Mouse (Mus musculus): ENCODE measurements at regions not wholly inside any gene's neighbourhood (a gene's known extent, or its start where the extent isn't known, plus 50 kb on each side); places are given as distances from the start of the nearest gene placed in this dataset.

GRCm38 (mm10) chr10:126734661-126735060 lies 166.5 kb downstream of the Atp23 start:
- no peak for DNase-seq

- no peak for DNase-seq
Observed at GRCm38 (mm10) chr10:126727840-126728239, 173.3 kb downstream of the Atp23 start.

DNA sequence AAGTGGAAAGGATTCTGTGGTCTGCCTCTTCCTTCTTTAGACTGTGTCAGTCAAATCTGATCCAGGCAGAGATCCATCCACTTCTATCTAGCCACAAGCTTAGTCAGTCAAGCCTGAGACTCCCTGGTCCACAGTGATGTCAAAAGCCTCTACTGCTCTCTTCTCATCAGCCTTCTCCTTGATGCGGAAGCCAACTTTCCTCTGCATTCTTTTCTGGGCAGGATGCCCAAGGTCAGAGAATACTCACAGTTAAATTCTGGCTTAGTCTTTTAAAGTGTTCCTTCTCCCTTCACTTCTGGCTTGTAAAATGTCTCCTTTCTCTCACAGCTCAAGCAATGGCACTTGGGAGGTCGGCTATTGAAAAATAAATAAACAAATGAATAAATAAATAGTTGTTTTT lies 183.2 kb downstream of the Atp23 start:
- no peak for DNase-seq

- no peak for DNase-seq
Observed at GRCm38 (mm10) chr10:126711758-126712157, 189.4 kb downstream of the Atp23 start.

- no peak for DNase-seq
Observed at GRCm38 (mm10) chr10:126709219-126709917, 191.8 kb downstream of the Atp23 start.

GRCm38 (mm10) chr10:126708730-126709129 lies 192.4 kb downstream of the Atp23 start:
- DNase-seq, result no peak

- no peak for DNase-seq
Observed at GRCm38 (mm10) chr10:126708215-126708614, 192.9 kb downstream of the Atp23 start.

GRCm38 (mm10) chr10:126697086-126697485 lies 204.1 kb downstream of the Atp23 start:
- DNase-seq, result no peak

- DNase-seq, result no peak
Observed at GRCm38 (mm10) chr10:126690914-126691673, 210.1 kb downstream of the Atp23 start.

DNA sequence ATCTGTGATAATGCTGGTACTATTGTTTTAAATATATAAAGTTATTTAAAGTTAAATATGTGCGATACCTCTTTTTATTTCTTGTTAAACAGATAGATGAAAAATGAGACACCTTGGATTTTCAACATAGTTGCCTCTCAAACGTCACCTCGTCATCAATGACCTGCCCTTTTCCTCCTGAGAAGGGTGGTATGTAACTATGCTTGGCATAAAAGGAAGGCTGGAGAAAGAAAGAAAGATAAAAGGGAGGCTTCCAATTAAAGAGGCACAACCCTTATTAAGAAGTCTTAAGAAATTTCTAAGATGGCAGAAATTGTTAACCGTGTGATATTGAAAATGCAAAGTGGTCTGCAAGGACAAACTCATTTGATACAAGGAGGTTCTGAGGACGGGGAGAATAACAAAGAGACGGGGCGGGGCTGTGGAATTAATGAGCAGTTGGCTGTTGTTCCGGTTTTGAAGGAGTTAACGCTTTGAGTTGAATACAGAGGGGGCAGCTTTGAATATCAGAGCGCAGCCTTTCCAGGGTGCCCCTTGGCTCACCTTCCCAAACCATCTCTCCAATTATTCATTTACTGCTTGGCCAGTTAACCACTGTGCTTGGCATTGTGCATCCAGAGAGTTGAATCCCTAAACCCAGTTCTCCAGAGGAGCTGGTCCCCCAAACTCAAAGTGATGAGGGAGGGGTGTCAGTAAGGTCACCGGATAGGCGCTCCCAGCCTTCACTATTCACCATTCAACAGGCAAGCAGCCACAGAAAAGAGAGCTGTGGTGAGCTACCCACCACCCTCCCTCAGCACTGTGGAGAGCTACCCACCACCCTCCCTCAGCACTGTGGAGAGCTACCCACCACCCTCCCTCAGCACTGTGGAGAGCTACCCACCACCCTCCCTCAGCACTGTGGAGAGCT lies 220.6 kb downstream of the Atp23 start:
- no peak for DNase-seq

- no peak for DNase-seq
Observed at GRCm38 (mm10) chr10:126679224-126680120, 221.7 kb downstream of the Atp23 start.

DNA sequence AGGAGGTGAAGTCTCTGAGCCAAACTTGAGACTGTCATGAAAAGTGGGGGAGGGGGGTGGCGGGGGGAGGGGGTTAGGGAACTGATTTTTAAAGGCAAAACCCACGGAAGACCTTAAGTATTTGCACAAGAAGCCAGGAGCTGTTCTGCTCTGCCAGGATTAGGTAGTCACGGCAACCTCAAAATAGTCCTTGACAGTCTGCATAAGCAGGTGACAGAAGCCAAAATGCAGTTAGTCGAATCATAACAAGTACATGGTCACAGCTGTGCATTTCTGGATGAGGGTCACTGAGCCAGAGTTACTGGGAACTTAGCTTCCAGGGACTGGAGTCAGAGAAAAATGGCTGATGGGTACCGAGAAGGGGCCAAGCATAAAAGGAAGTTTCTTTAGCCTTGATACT lies 227.7 kb downstream of the Atp23 start:
- DNase-seq, result no peak

GRCm38 (mm10) chr10:126664408-126665083 lies 236.6 kb downstream of the Atp23 start:
- DNase-seq, result no peak

DNA sequence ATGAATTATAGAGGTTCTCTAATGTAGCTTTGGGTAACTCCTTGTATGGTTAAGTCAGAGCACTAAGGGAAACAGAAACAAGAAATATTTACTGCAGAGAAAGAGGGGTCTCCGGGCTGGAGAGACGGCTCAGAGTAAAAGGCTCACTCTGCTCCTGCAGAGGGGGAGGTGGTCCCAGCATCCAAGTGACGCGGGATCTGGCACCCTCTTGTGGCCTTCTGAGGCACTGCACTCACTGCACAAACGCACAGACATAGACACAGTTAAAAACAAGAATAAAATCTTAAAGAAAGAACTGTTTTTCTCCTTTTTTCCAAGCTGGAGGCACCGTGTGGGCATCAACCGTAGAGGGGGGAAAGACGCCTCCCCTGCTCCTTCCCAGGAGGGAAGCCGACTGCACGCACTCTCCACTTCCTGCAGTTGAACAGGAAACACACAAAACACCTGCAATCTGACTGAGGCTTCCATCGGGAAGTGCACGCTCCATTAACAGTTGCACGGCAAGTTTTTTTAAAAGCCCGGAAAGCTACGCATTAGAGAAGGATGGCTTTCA lies 237.6 kb downstream of the Atp23 start:
- DNase-seq, result no peak

GRCm38 (mm10) chr10:126662765-126663164 lies 238.4 kb downstream of the Atp23 start:
- no peak for DNase-seq

DNA sequence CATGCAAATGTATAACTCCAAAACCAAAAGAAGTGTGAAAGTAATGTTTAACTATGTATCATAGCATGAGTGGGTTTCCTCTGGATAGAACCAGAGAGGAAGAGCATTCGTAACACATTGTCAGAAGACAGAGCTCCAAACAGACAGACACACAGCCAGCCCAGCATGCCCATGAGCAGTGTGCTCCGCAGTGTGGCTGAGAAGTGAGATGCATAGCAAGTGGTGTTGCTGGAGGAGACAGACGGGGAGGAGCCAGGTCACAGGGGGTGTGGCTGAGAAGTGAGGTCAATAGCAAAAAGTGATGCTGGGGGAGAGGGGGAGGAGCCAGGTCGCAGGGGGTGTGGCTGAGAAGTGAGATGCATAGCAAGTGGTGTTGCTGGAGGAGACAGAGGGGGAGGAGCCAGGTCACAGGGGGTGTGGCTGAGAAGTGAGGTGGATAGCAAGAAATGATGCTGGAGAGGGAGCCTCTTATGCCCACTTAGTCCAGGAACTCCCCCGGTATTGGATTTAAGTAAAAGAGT lies 240.0 kb downstream of the Atp23 start:
- no peak for DNase-seq

- no peak for DNase-seq
Observed at GRCm38 (mm10) chr10:126660024-126660423, 241.1 kb downstream of the Atp23 start.

DNA sequence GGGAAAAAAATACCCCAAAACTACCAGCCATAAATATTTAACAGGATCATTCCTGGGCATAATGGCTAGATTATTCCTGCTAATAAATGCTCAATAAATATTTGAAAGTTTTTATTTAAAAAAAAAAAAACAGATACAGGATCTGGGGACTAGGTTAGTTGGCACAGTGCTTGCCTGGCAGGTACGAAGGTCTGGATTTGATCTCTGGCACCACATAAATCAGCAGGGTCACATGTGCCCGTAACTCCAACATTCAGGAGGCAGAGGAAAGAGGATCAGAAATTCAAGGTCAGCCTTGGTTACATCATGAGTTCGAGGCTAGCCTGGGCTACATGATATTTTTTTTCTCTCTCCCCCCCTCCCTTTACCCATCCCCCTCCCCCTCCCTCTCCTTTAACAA lies 248.5 kb downstream of the Atp23 start:
- DNase-seq, result no peak

GRCm38 (mm10) chr10:126646587-126646986 lies 254.6 kb downstream of the Atp23 start:
- no peak for DNase-seq

GRCm38 (mm10) chr10:126641792-126642289 lies 259.3 kb downstream of the Atp23 start:
- no peak for DNase-seq

- DNase-seq, result no peak
Observed at GRCm38 (mm10) chr10:126634731-126635130, 266.4 kb downstream of the Atp23 start.

Measured in thymus, adult 18-20 months (tissue).